Mouse (Mus musculus): ENCODE measurements at regions not wholly inside any gene's neighbourhood (a gene's known extent, or its start where the extent isn't known, plus 50 kb on each side); places are given as distances from the start of the nearest gene placed in this dataset.
A peak's percentile ranks its signal among the peaks of the same experiment; 100 is the strongest.

DNA sequence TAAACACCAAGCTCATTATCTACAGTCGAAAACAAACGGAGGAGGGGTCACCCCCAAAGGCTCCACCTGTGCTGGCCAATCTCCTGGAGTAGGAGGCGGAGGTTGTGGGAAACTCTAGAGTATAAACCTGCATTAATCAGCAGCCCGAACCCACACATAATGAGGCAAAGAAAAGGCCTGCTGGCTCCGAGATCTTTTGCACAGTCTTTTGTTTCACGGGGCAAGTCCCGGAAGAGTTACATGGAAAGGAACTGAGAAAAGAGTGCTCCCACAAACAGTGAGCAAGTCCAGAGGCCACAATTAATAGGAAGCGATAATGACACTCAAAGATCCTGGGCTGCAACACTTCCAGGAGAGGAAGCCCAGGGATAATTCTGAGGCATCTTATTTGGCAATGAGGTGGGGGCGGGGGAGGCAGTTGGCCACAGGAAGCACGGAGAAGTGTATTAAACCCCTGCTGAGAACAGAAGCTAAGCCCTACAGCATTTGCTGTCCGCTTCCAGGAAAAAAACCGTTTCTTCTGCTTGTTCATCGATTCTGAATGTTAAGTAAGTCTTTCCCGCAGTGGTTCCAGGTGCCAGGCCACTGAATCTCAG is 59.1 kb upstream of the Mamdc2 start:
- Histone ChIP-seq H3K4me3 (ENCODE audit: low read depth, low read length) (no peak overlapping the region), H3K27ac (ENCODE audit: low read depth, low read length) (no peak overlapping the region), H3K27me3 (replicated peaks; ENCODE audit: control insufficient read depth, insufficient read depth, low read length) (no peaks in the 10 kb centered on the region), H3K4me2 (peak overlapping the region; percentile 42), H3K36me3 (ENCODE audit: control insufficient read depth, insufficient read depth, low read length) (no peaks in the 10 kb centered on the region), H3K9ac (ENCODE audit: low read depth, low read length) (0 out of 2 replicates have a peak overlapping the region, but pooled peaks have one; percentile 30), H3K9me3 (ENCODE audit: control insufficient read depth, low read length) (no peaks in the 10 kb centered on the region), H3K4me1 (replicated peaks; ENCODE audit: control insufficient read depth, insufficient read depth, low read length) (no peaks in the 10 kb centered on the region)
- ATAC-seq (replicated peaks; ENCODE audit: low FRiP score) (no peak), DNase-seq (ENCODE audit: low spot score) (no peak)
- WGBS, result 22% methylated on average over 14 of the region's 14 CpGs
